Mouse (Mus musculus) right cerebral cortex, adult 18-20 months (tissue): ENCODE measurements around the gene Zc2hc1c.
A peak's percentile ranks its signal among the peaks of the same experiment; 100 is the strongest.

Experiments used
- DNase-seq: peaks from one replicate; pipeline ENCODE4 v3.0.0; 2022; ENCODE audit warnings: mixed read lengths

Zc2hc1c gene

DNA sequence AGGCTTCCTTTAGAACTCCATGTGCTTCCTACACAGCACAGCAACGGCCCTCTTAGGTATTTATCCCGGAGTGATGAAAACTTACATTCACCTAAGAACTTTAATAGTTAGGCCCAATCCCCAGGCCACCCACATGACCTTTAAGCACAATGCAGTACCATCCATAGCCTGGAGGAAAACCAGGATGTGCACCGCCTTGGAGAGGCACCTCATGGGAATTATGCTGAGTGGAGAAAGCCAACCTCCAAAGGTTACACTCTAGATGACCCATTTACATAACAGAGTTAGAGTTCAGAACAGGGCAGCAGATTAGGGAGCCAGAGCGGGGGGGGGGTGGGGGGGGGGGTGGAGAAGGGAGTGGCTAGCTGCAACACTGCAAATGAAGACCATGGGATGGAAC lies 53.9 kb downstream of the Zc2hc1c start:
- DNase-seq, result no peak

- no peak for DNase-seq
These were observed 55.9 kb downstream of the Zc2hc1c start for GRCm38 (mm10) chr12:85344252-85344651.

GRCm38 (mm10) chr12:85345559-85345958 lies 57.2 kb downstream of the Zc2hc1c start:
- no peak for DNase-seq

- peak; percentile 42 for DNase-seq
These were observed 58.0 kb downstream of the Zc2hc1c start for GRCm38 (mm10) chr12:85346374-85346773.

DNA sequence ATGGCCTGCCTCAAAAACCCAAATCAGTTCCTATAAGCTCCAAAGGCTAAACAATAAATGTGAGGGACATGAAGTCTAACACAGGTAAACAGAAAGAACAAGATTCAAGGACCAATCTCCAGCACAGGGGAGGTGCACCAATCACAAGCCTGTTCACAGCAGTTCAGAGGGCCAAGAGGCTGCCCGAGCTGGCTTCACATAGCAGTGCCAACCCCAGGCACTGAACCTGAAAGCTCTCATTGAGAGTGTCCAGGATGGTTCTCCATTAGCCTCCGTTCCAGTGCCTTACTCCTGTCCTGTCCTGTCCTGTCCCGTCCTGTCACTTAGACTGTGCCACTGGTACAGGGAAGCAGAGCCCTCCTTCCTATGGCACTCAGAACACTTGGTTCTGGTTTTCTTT lies 58.8 kb downstream of the Zc2hc1c start:
- no peak for DNase-seq

DNA sequence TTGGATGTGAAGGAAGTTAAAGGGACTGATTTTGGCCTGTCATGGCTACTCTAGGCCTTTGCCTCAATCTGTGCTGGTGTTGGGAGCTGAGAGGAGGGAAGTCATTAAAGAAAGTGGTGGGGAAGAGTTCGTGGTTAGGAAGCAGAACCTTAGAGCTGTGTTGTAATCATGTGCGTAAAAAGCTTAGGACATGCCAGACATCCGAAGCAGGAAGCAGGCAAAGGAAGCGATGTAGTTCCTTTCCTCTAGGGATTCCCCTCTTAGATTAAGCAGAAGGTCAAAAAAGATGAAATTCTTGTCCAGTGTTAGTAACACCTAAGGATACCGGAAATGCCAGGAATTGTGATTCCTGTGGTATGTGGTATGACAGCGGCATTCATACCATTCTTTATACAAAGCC lies 59.9 kb downstream of the Zc2hc1c start:
- DNase-seq, result no peak
